Mouse (Mus musculus): ENCODE data around the gene Igsf11. TPM values are rescaled to one million over a fixed set of nuclear protein-coding genes. Genes with fewer than 3 reads are reported as not detected.

Gene Igsf11
- polyA plus RNA-seq, 1 experiment from 2014 or later: 4.1 TPM

GRCm38 (mm10) chr16:38943706-38944550 lies 51.5 kb downstream of the Igsf11 start:
- Histone ChIP-seq H3K27me3 (no peaks in the 10 kb centered on the region), H3K9me3 (no peaks in the 10 kb centered on the region), H3K4me1 (peaks cover 50% of the 10 kb centered on the region), H3K36me3 (no peaks in the 10 kb centered on the region), H3K4me2 (replicated peaks) (no peak overlapping the region), H3K9ac (replicated peaks) (no peak overlapping the region), H3K27ac (replicated peaks) (peak overlapping the region; percentile 40; the same call in 1 of the 2 replicates), H3K4me3 (no peak overlapping the region)
- ATAC-seq (replicated peaks): no peak
- 62% methylated on average over 5 of the region's 5 CpGs for WGBS

- H3K4me1 ChIP-seq: peaks cover 50% of the 10 kb centered on the region
- WGBS: 36% methylated on average over 7 of the region's 7 CpGs
- H3K27ac ChIP-seq (replicated peaks): peak overlapping the region; percentile 40
- H3K9ac ChIP-seq (replicated peaks): no peak overlapping the region
- no peaks in the 10 kb centered on the region for H3K36me3 ChIP-seq
- no peak overlapping the region for H3K4me2 ChIP-seq (replicated peaks)
- no peak for ATAC-seq (replicated peaks)
- H3K4me3 ChIP-seq: no peak overlapping the region
- H3K9me3 ChIP-seq: no peaks in the 10 kb centered on the region
- no peaks in the 10 kb centered on the region for H3K27me3 ChIP-seq
Measured at GRCm38 (mm10) chr16:38945111-38945510, 52.6 kb downstream of the Igsf11 start.

- ATAC-seq (replicated peaks): no peak
- peak overlapping the region; percentile 40; the same call in 1 of the 2 replicates for H3K27ac ChIP-seq (replicated peaks)
- WGBS: 71% methylated on average over 10 of the region's 10 CpGs
Measured at GRCm38 (mm10) chr16:38945581-38945981, 53.1 kb downstream of the Igsf11 start.

GRCm38 (mm10) chr16:38946453-38946852 lies 54.0 kb downstream of the Igsf11 start:
- Histone ChIP-seq H3K36me3 (no peaks in the 10 kb centered on the region), H3K4me1 (peaks cover 46% of the 10 kb centered on the region), H3K4me2 (replicated peaks) (no peak overlapping the region), H3K4me3 (no peak overlapping the region), H3K9ac (replicated peaks) (no peak overlapping the region), H3K27ac (replicated peaks) (0 out of 2 replicates have a peak overlapping the region, but pooled peaks have one; percentile 70), H3K27me3 (no peaks in the 10 kb centered on the region), H3K9me3 (no peaks in the 10 kb centered on the region)
- WGBS: 40% methylated on average over 7 of the region's 7 CpGs
- ATAC-seq (replicated peaks): no peak

More at GRCm38 (mm10) chr16:38945581-38945981, 53.1 kb downstream of the Igsf11 start:
- Histone ChIP-seq H3K4me1 (peaks cover 51% of the 10 kb centered on the region), H3K27me3 (no peaks in the 10 kb centered on the region), H3K9me3 (no peaks in the 10 kb centered on the region), H3K4me3 (no peak overlapping the region), H3K4me2 (replicated peaks) (no peak overlapping the region), H3K36me3 (no peaks in the 10 kb centered on the region), H3K9ac (replicated peaks) (no peak overlapping the region)

GRCm38 (mm10) chr16:38947141-38947879 lies 54.8 kb downstream of the Igsf11 start:
- Histone ChIP-seq H3K4me3 (no peak overlapping the region), H3K4me1 (peaks cover 46% of the 10 kb centered on the region), H3K4me2 (replicated peaks) (no peak overlapping the region), H3K9ac (replicated peaks) (no peak overlapping the region), H3K36me3 (no peaks in the 10 kb centered on the region), H3K27me3 (no peaks in the 10 kb centered on the region), H3K9me3 (no peaks in the 10 kb centered on the region), H3K27ac (replicated peaks) (peak overlapping the region; percentile 70)
- WGBS: 45% methylated on average over 7 of the region's 7 CpGs
- peak; percentile 86 for ATAC-seq (replicated peaks)

GRCm38 (mm10) chr16:38948441-38948840 lies 56.0 kb downstream of the Igsf11 start:
- no peak overlapping the region for H3K4me3 ChIP-seq
- H3K9me3 ChIP-seq: no peaks in the 10 kb centered on the region
- H3K4me1 ChIP-seq: peaks cover 46% of the 10 kb centered on the region
- no peaks in the 10 kb centered on the region for H3K36me3 ChIP-seq
- H3K27me3 ChIP-seq: no peaks in the 10 kb centered on the region
- 22% methylated on average over 5 of the region's 5 CpGs for WGBS
- peak overlapping the region; percentile 70 for H3K27ac ChIP-seq (replicated peaks)
- no peak overlapping the region for H3K4me2 ChIP-seq (replicated peaks)
- no peak for ATAC-seq (replicated peaks)
- H3K9ac ChIP-seq (replicated peaks): no peak overlapping the region

GRCm38 (mm10) chr16:38952881-38953280 lies 60.4 kb downstream of the Igsf11 start:
- no peak overlapping the region for H3K4me3 ChIP-seq
- no peaks in the 10 kb centered on the region for H3K36me3 ChIP-seq
- WGBS: 98% methylated on average over 3 of the region's 3 CpGs
- no peak for ATAC-seq (replicated peaks)
- H3K9ac ChIP-seq (replicated peaks): no peak overlapping the region
- H3K27ac ChIP-seq (replicated peaks): no peak overlapping the region
- H3K9me3 ChIP-seq: peaks cover 4% of the 10 kb centered on the region; the same call in 1 of the 2 replicates
- no peaks in the 10 kb centered on the region for H3K27me3 ChIP-seq
- H3K4me1 ChIP-seq: peaks cover 35% of the 10 kb centered on the region
- no peak overlapping the region for H3K4me2 ChIP-seq (replicated peaks)

- Histone ChIP-seq H3K27ac (replicated peaks) (peak overlapping the region; percentile 73), H3K4me2 (replicated peaks) (no peak overlapping the region), H3K4me3 (no peak overlapping the region), H3K9me3 (peaks cover 4% of the 10 kb centered on the region; the same call in 1 of the 2 replicates), H3K27me3 (no peaks in the 10 kb centered on the region), H3K36me3 (no peaks in the 10 kb centered on the region), H3K9ac (replicated peaks) (no peak overlapping the region), H3K4me1 (peaks cover 33% of the 10 kb centered on the region)
- 17% methylated on average over 6 of the region's 6 CpGs for WGBS
- ATAC-seq (replicated peaks): no peak
Measured at GRCm38 (mm10) chr16:38953821-38954220, 61.4 kb downstream of the Igsf11 start.

- Histone ChIP-seq H3K4me3 (no peak overlapping the region), H3K9me3 (peaks cover 4% of the 10 kb centered on the region; the same call in 1 of the 2 replicates), H3K9ac (replicated peaks) (no peak overlapping the region), H3K36me3 (no peaks in the 10 kb centered on the region), H3K27me3 (no peaks in the 10 kb centered on the region), H3K4me1 (peaks cover 33% of the 10 kb centered on the region), H3K27ac (replicated peaks) (peak overlapping the region; percentile 73), H3K4me2 (replicated peaks) (no peak overlapping the region)
- ATAC-seq (replicated peaks): peak; percentile 61
- 66% methylated on average over 16 of the region's 16 CpGs for WGBS
Measured at GRCm38 (mm10) chr16:38954501-38955288, 62.2 kb downstream of the Igsf11 start.

- peak; percentile 95 for ATAC-seq (replicated peaks)
- Histone ChIP-seq H3K27ac (replicated peaks) (peak overlapping the region; percentile 73), H3K4me1 (peaks cover 37% of the 10 kb centered on the region), H3K4me3 (no peak overlapping the region), H3K9ac (replicated peaks) (no peak overlapping the region), H3K36me3 (no peaks in the 10 kb centered on the region), H3K9me3 (peaks cover 4% of the 10 kb centered on the region; the same call in 1 of the 2 replicates), H3K4me2 (replicated peaks) (no peak overlapping the region), H3K27me3 (no peaks in the 10 kb centered on the region)
- WGBS: 47% methylated on average over 5 of the region's 5 CpGs
Measured at GRCm38 (mm10) chr16:38955296-38955695, 62.8 kb downstream of the Igsf11 start.

GRCm38 (mm10) chr16:38958801-38959200 lies 66.3 kb downstream of the Igsf11 start:
- 68% methylated on average over 9 of the region's 9 CpGs for WGBS
- H3K9ac ChIP-seq (replicated peaks): no peak overlapping the region
- H3K27ac ChIP-seq (replicated peaks): 0 out of 2 replicates have a peak overlapping the region, but pooled peaks have one; percentile 0
- no peak overlapping the region for H3K4me2 ChIP-seq (replicated peaks)
- no peaks in the 10 kb centered on the region for H3K27me3 ChIP-seq
- H3K9me3 ChIP-seq: peaks cover 4% of the 10 kb centered on the region; the same call in 1 of the 2 replicates
- H3K4me1 ChIP-seq: peaks cover 30% of the 10 kb centered on the region
- no peak overlapping the region for H3K4me3 ChIP-seq
- H3K36me3 ChIP-seq: no peaks in the 10 kb centered on the region
- ATAC-seq (replicated peaks): no peak
